Mouse (Mus musculus) ovary, adult 18-20 months (tissue): ENCODE data around the gene Hoxd9.

Experiments used
- DNase-seq: peaks from one replicate; pipeline ENCODE4 v3.0.0; 2022; ENCODE audit warnings: low spot score, mixed read lengths

The Hoxd9 gene

GRCm38 (mm10) chr2:74749337-74750121, 52.0 kb downstream of the Hoxd9 start:
- DNase-seq = peak; percentile 66
